In genomic region chr4:106633281-106634085, GRCm38 (mm10) we compare ENCODE assay signal across 12 mouse cellular contexts. TPM values are rescaled to one million over a fixed set of nuclear protein-coding genes. Genes with fewer than 3 reads are reported as not detected.
A peak's percentile ranks its signal among the peaks of the same experiment; 100 is the strongest.
DNase-seq lines count a peak whose midpoint lies in the region; ATAC-seq and TF ChIP-seq lines count a peak whose summit lies in the region.
"Had no signal": no experiment of that assay in that cellular context is flagged by ENCODE, and none has a peak within 500 bp of the region (broad histone marks: within the 10 kb centered on the region; RNA-seq: fewer than 3 reads in every experiment).

No protein-coding gene starts in this region.

- peaks cover 11% of the 10 kb centered on the region for H3K27me3 ChIP-seq in forebrain, embryonic 13.5 days
- peaks cover 21% of the 10 kb centered on the region; the same call in 1 of the 2 replicates for H3K27me3 ChIP-seq in forebrain, embryonic 12.5 days
- H3K27me3 ChIP-seq in forebrain, postnatal 0 days (ENCODE audit: insufficient read depth, low read length), result no peaks in the 10 kb centered on the region
- no peaks in the 10 kb centered on the region for H3K27me3 ChIP-seq in midbrain, postnatal 0 days (ENCODE audit: insufficient read depth, low read length)

- no peak overlapping the region for H3K4me2 ChIP-seq in forebrain, embryonic 13.5 days
- no peak overlapping the region for H3K4me2 ChIP-seq in forebrain, embryonic 12.5 days
- H3K4me2 ChIP-seq in forebrain, postnatal 0 days (ENCODE audit: low read depth), result no peak overlapping the region
- H3K4me2 ChIP-seq in midbrain, postnatal 0 days (ENCODE audit: low read depth, low read length, poor library complexity, severe bottlenecking), result peak overlapping the region; percentile 34

- 0 out of 2 replicates have a peak overlapping the region, but pooled peaks have one; percentile 13 for H3K9ac ChIP-seq in forebrain, embryonic 13.5 days
- no peak overlapping the region for H3K9ac ChIP-seq in forebrain, embryonic 12.5 days
- H3K9ac ChIP-seq in forebrain, postnatal 0 days, result no peak overlapping the region
- H3K9ac ChIP-seq in midbrain, postnatal 0 days (replicated peaks; ENCODE audit: low read length, poor library complexity, severe bottlenecking), result peak overlapping the region; percentile 34
- H3K9ac ChIP-seq: liver, embryonic 14.5 days had no signal

- H3K27ac ChIP-seq in forebrain, embryonic 13.5 days, result no peak overlapping the region
- no peak overlapping the region for H3K27ac ChIP-seq in forebrain, embryonic 12.5 days
- peak overlapping the region; percentile 64 for H3K27ac ChIP-seq in forebrain, postnatal 0 days (ENCODE audit: low read depth, low read length)
- peak overlapping the region; percentile 90 for H3K27ac ChIP-seq in midbrain, postnatal 0 days (ENCODE audit: low read depth, low read length)
- H3K27ac ChIP-seq: liver, embryonic 14.5 days had no signal

- peaks cover 21% of the 10 kb centered on the region for H3K4me1 ChIP-seq in forebrain, embryonic 13.5 days
- peaks cover 15% of the 10 kb centered on the region for H3K4me1 ChIP-seq in forebrain, embryonic 12.5 days
- H3K4me1 ChIP-seq in forebrain, postnatal 0 days (ENCODE audit: insufficient read depth), result peaks cover 36% of the 10 kb centered on the region
- peaks cover 33% of the 10 kb centered on the region for H3K4me1 ChIP-seq in midbrain, postnatal 0 days (ENCODE audit: insufficient read depth, low read length)

- no peak for TF ChIP-seq CTCF in forebrain, postnatal 0 days (IDR thresholded peaks at IDR 0.05; ENCODE audit: low read depth)
- TF ChIP-seq CTCF in midbrain, postnatal 0 days (IDR thresholded peaks at IDR 0.05), result no peak

- no peak for ATAC-seq in forebrain, embryonic 13.5 days
- ATAC-seq in forebrain, embryonic 12.5 days (ENCODE audit: low FRiP score), result no peak
- no peak for ATAC-seq in forebrain, postnatal 0 days
- ATAC-seq in midbrain, postnatal 0 days (ENCODE audit: low FRiP score), result peak; percentile 45; the same call in 1 of the 2 replicates
- ATAC-seq: activated CD4-positive, CD25-positive, alpha-beta regulatory T cell, adult 4 months had no signal

- 48% methylated on average over 8 of the region's 8 CpGs for WGBS in forebrain, embryonic 13.5 days
- 47% methylated on average over 8 of the region's 8 CpGs for WGBS in forebrain, embryonic 12.5 days
- WGBS in forebrain, postnatal 0 days, result 25% methylated on average over 8 of the region's 8 CpGs
- WGBS in midbrain, postnatal 0 days, result 17% methylated on average over 8 of the region's 8 CpGs

- H3K9me3 ChIP-seq in forebrain, embryonic 13.5 days (replicated peaks), result no peaks in the 10 kb centered on the region
- H3K9me3 ChIP-seq in forebrain, embryonic 12.5 days, result no peaks in the 10 kb centered on the region
- H3K9me3 ChIP-seq in forebrain, postnatal 0 days (ENCODE audit: low read length), result no peaks in the 10 kb centered on the region
- no peaks in the 10 kb centered on the region for H3K9me3 ChIP-seq in midbrain, postnatal 0 days (ENCODE audit: low read length)

- peak; percentile 38 for DNase-seq in left cerebral cortex, adult 11 months (ENCODE audit: low spot score)
- DNase-seq in left cerebral cortex, adult 8-10 months (ENCODE audit: low spot score in 2 of 2), result no peak
- DNase-seq in forebrain, postnatal 0 days, result peak; percentile 29
- DNase-seq in midbrain, postnatal 0 days (ENCODE audit: low spot score), result peak; percentile 35
- no peak for DNase-seq in embryo, embryonic 10.5 days (ENCODE audit: low spot score)
- no peak for DNase-seq in embryo, embryonic 10 days (ENCODE audit: low spot score)
- DNase-seq: heart, postnatal 14 days had no signal

- no peaks in the 10 kb centered on the region for H3K36me3 ChIP-seq in forebrain, embryonic 13.5 days (ENCODE audit: poor library complexity, severe bottlenecking)
- no peaks in the 10 kb centered on the region for H3K36me3 ChIP-seq in forebrain, embryonic 12.5 days (replicated peaks)
- no peaks in the 10 kb centered on the region for H3K36me3 ChIP-seq in forebrain, postnatal 0 days (ENCODE audit: insufficient read depth)
- no peaks in the 10 kb centered on the region for H3K36me3 ChIP-seq in midbrain, postnatal 0 days (ENCODE audit: insufficient read depth, low read length)

- no peak overlapping the region for H3K4me3 ChIP-seq in forebrain, embryonic 13.5 days
- no peak overlapping the region for H3K4me3 ChIP-seq in forebrain, embryonic 12.5 days (replicated peaks)
- H3K4me3 ChIP-seq in forebrain, postnatal 0 days (ENCODE audit: low read depth, low read length), result no peak overlapping the region
- no peak overlapping the region for H3K4me3 ChIP-seq in midbrain, postnatal 0 days (ENCODE audit: low read depth, low read length)

RNA-seq across cellular contexts. Expression of gene Ttc22, which starts 11.3 kb away (rescaled TPM):
- 0.14 and 0.25 TPM in 2 replicates for polyA plus RNA-seq in forebrain, embryonic 13.5 days (2015; fragmentation: Nextera tagmentation; extraction: Ambion mirVana)
- polyA plus RNA-seq in forebrain, embryonic 12.5 days (2016; fragmentation: Nextera tagmentation; extraction: Ambion mirVana), result 0.17 TPM in 2 replicates
- total RNA-seq in left cerebral cortex, adult 8-10 months (2022), result 1 to 10 TPM in 1 of 4 experiments, under 1 TPM in 3; 0.68 to 1.0 (median 0.82) TPM
- total RNA-seq in forebrain, postnatal 0 days (2014; rRNA removed), result 2.5 TPM in 2 replicates
- 1.2 and 1.6 TPM in 2 replicates for polyA plus RNA-seq in forebrain, postnatal 0 days (2015; fragmentation: Nextera tagmentation; extraction: Ambion mirVana)
- 4.1 and 4.6 TPM in 2 replicates for total RNA-seq in midbrain, postnatal 0 days (2014; rRNA removed)
- polyA plus RNA-seq in midbrain, postnatal 0 days (2015; fragmentation: Nextera tagmentation; extraction: Ambion mirVana), result 4.1 and 4.7 TPM in 2 replicates
- total RNA-seq: common myeloid progenitor, adult 5-6 weeks had no signal
- polyA plus RNA-seq: activated CD4-positive, CD25-positive, alpha-beta regulatory T cell, adult 4 months had no signal

RNA-seq across cellular contexts. Expression of gene Lexm, which starts 16.4 kb away (rescaled TPM):
- polyA plus RNA-seq in forebrain, embryonic 13.5 days (2015; fragmentation: Nextera tagmentation; extraction: Ambion mirVana), result 0.20 TPM in 1 of 2 replicates, not detected in the other
- 0.17 and 0.42 TPM in 2 replicates for polyA plus RNA-seq in forebrain, embryonic 12.5 days (2016; fragmentation: Nextera tagmentation; extraction: Ambion mirVana)
- not detected for total RNA-seq in left cerebral cortex, adult 8-10 months (2022)
- not detected in 2 replicates for total RNA-seq in forebrain, postnatal 0 days (2014; rRNA removed)
- 0.09 TPM in 1 of 2 replicates, not detected in the other for polyA plus RNA-seq in forebrain, postnatal 0 days (2015; fragmentation: Nextera tagmentation; extraction: Ambion mirVana)
- total RNA-seq in midbrain, postnatal 0 days (2014; rRNA removed), result not detected in 2 replicates
- polyA plus RNA-seq in midbrain, postnatal 0 days (2015; fragmentation: Nextera tagmentation; extraction: Ambion mirVana), result not detected in 2 replicates
- total RNA-seq: common myeloid progenitor, adult 5-6 weeks; heart, postnatal 14 days had no signal
- polyA plus RNA-seq: activated CD4-positive, CD25-positive, alpha-beta regulatory T cell, adult 4 months had no signal

RNA-seq across cellular contexts. Expression of gene Pars2, which starts 17.4 kb away (rescaled TPM):
- polyA plus RNA-seq in forebrain, embryonic 13.5 days (2015; fragmentation: Nextera tagmentation; extraction: Ambion mirVana), result 11.8 and 12.3 TPM in 2 replicates
- 11.2 and 15.9 TPM in 2 replicates for polyA plus RNA-seq in forebrain, embryonic 12.5 days (2016; fragmentation: Nextera tagmentation; extraction: Ambion mirVana)
- total RNA-seq in left cerebral cortex, adult 8-10 months (2022), result 1 to 10 TPM; 6.2 to 8.4 (median 7.7) TPM
- total RNA-seq in forebrain, postnatal 0 days (2014; rRNA removed), result 13.2 and 13.6 TPM in 2 replicates
- 9.2 and 9.9 TPM in 2 replicates for polyA plus RNA-seq in forebrain, postnatal 0 days (2015; fragmentation: Nextera tagmentation; extraction: Ambion mirVana)
- 5.9 and 10.3 TPM in 2 replicates for total RNA-seq in midbrain, postnatal 0 days (2014; rRNA removed)
- polyA plus RNA-seq in midbrain, postnatal 0 days (2015; fragmentation: Nextera tagmentation; extraction: Ambion mirVana), result 7.0 and 7.4 TPM in 2 replicates

RNA-seq across cellular contexts. Expression of gene Ttc4, which starts 45.3 kb away (rescaled TPM):
- 93.0 and 112 TPM in 2 replicates for polyA plus RNA-seq in forebrain, embryonic 13.5 days (2015; fragmentation: Nextera tagmentation; extraction: Ambion mirVana)
- polyA plus RNA-seq in forebrain, embryonic 12.5 days (2016; fragmentation: Nextera tagmentation; extraction: Ambion mirVana), result 96.2 and 98.8 TPM in 2 replicates
- 10 to 100 TPM; 39.8 to 43.6 (median 42.1) TPM for total RNA-seq in left cerebral cortex, adult 8-10 months (2022)
- total RNA-seq in forebrain, postnatal 0 days (2014; rRNA removed), result 108 and 114 TPM in 2 replicates
- polyA plus RNA-seq in forebrain, postnatal 0 days (2015; fragmentation: Nextera tagmentation; extraction: Ambion mirVana), result 78.2 and 89.1 TPM in 2 replicates
- 121 and 127 TPM in 2 replicates for total RNA-seq in midbrain, postnatal 0 days (2014; rRNA removed)
- polyA plus RNA-seq in midbrain, postnatal 0 days (2015; fragmentation: Nextera tagmentation; extraction: Ambion mirVana), result 93.2 and 111 TPM in 2 replicates

Comparison
In these comparisons a context has a peak if more than half of its experiments do, and no peak if none do; other contexts are left out.
1. H3K27ac ChIP-seq: peak in forebrain, postnatal 0 days (single experiment) and midbrain, postnatal 0 days (single experiment); none in forebrain, embryonic 13.5 days (single experiment) and forebrain, embryonic 12.5 days (single experiment).
2. H3K9ac ChIP-seq: peak in forebrain, embryonic 13.5 days (single experiment) and midbrain, postnatal 0 days (single experiment); none in forebrain, embryonic 12.5 days (single experiment) and forebrain, postnatal 0 days (single experiment).
3. DNase-seq: peak in left cerebral cortex, adult 11 months (single experiment), forebrain, postnatal 0 days (single experiment) and midbrain, postnatal 0 days (single experiment); none in left cerebral cortex, adult 8-10 months (0 of 2), embryo, embryonic 10.5 days (single experiment) and embryo, embryonic 10 days (single experiment).